Mouse (Mus musculus) hindbrain, embryonic 11.5 days (tissue): ENCODE measurements around the gene Prune1. TPM values are rescaled to one million over a fixed set of nuclear protein-coding genes. Genes with fewer than 3 reads are reported as not detected.

Experiments
- ATAC-seq: fragments of 200-750 bp; cut with Nextera tagmentation; 2 replicates; pipeline ENCODE4 v1.8.0; 2017; ENCODE audit warnings: mild to moderate bottlenecking, moderate TSS enrichment, moderate library complexity; ENCODE audit not compliant: low FRiP score
- DNase-seq: peaks from one replicate; pipeline ENCODE4 v3.0.0-alpha.2; 2015; ENCODE audit warnings: low spot score
- H3K27ac ChIP-seq: fragments of 300-500 bp; sonication (generic); 2 replicates; pipeline ENCODE4 v1.5.1; 2014; ENCODE audit warnings: mild to moderate bottlenecking, low read depth, low read length
- H3K27me3 ChIP-seq: fragments of 300-500 bp; sonication (generic); 2 replicates; pipeline ENCODE4 v1.6.1; 2014; ENCODE audit warnings: mild to moderate bottlenecking, low read length, moderate library complexity, mixed read lengths; ENCODE audit not compliant: control insufficient read depth, insufficient read depth
- H3K36me3 ChIP-seq: fragments of 300-500 bp; sonication (generic); 2 replicates; pipeline ENCODE4 v1.6.1; 2014; ENCODE audit warnings: mild to moderate bottlenecking, low read length, moderate library complexity, mixed read lengths; ENCODE audit not compliant: control insufficient read depth, insufficient read depth
- H3K4me1 ChIP-seq: fragments of 300-500 bp; sonication (generic); replicated peaks from 2 replicates; pipeline ENCODE4 v1.6.1; 2014; ENCODE audit warnings: low read length, mixed read lengths; ENCODE audit not compliant: control insufficient read depth, insufficient read depth
- H3K4me2 ChIP-seq: fragments of 300-500 bp; sonication (generic); replicated peaks from 2 replicates; pipeline ENCODE4 v1.6.1; 2014; ENCODE audit warnings: mild to moderate bottlenecking, low read depth, low read length
- H3K4me3 ChIP-seq: fragments of 300-500 bp; sonication (generic); 2 replicates; pipeline ENCODE4 v1.5.1; 2014; ENCODE audit warnings: low read depth, low read length
- H3K9ac ChIP-seq: fragments of 300-500 bp; sonication (generic); 2 replicates; pipeline ENCODE4 v1.6.1; 2014; ENCODE audit warnings: low read depth, low read length
- H3K9me3 ChIP-seq: fragments of 300-500 bp; sonication (generic); 2 replicates; pipeline ENCODE4 v1.6.1; 2016; ENCODE audit warnings: low read length; ENCODE audit not compliant: control insufficient read depth
- WGBS: fragments of 180-500 bp; shearing (Covaris S2); extraction: QIAGEN DNeasy Blood & Tissue Kit; methylation state at CpG from one replicate; pipeline ENCODE4 v1.1.7; 2014; 5-methylcytosine and 5-hydroxymethylcytosine counted together
- polyA plus RNA-seq: library from polyadenylated mRNA; unstranded; fragments of >200 nt; fragmentation: Nextera tagmentation; extraction: Ambion mirVana; gene quantifications from 2 replicates; pipeline ENCODE4 v1.2.1, GENCODE M21; 2014

Gene Prune1
- polyA plus RNA-seq, 1 experiment from 2014 or later = 31.3 TPM

GRCm38 (mm10) chr3:95264724-95265123, 17.2 kb downstream of the Prune1 start:
- WGBS = 90% methylated on average over 1 of the region's 1 CpGs
- Histone ChIP-seq H3K9ac (no peak overlapping the region), H3K4me2 (no peak overlapping the region), H3K4me3 (no peak overlapping the region), H3K36me3 (peaks cover 6% of the 10 kb centered on the region; the same call in 1 of the 2 replicates), H3K27ac (no peak overlapping the region), H3K9me3 (no peaks in the 10 kb centered on the region), H3K4me1 (no peaks in the 10 kb centered on the region), H3K27me3 (no peaks in the 10 kb centered on the region)
- DNase-seq (no peak), ATAC-seq (no peak)

- H3K9ac ChIP-seq = no peak overlapping the region
- H3K4me3 ChIP-seq = no peak overlapping the region
- H3K27me3 ChIP-seq = no peaks in the 10 kb centered on the region
- 47% methylated on average over 11 of the region's 11 CpGs for WGBS
- H3K9me3 ChIP-seq = no peaks in the 10 kb centered on the region
- no peak overlapping the region for H3K4me2 ChIP-seq
- H3K27ac ChIP-seq = no peak overlapping the region
- ATAC-seq (no peak), DNase-seq (peak; percentile 66)
- H3K4me1 ChIP-seq = no peaks in the 10 kb centered on the region
- peaks cover 6% of the 10 kb centered on the region; the same call in 1 of the 2 replicates for H3K36me3 ChIP-seq
Measured at GRCm38 (mm10) chr3:95263089-95263739, 18.7 kb downstream of the Prune1 start.

GRCm38 (mm10) chr3:95261975-95262374, 19.9 kb downstream of the Prune1 start:
- Histone ChIP-seq H3K27me3 (no peaks in the 10 kb centered on the region), H3K4me2 (no peak overlapping the region), H3K9ac (no peak overlapping the region), H3K36me3 (peaks cover 5% of the 10 kb centered on the region; the same call in 1 of the 2 replicates), H3K4me3 (no peak overlapping the region), H3K27ac (no peak overlapping the region), H3K9me3 (no peaks in the 10 kb centered on the region), H3K4me1 (no peaks in the 10 kb centered on the region)
- no peak for ATAC-seq
- 88% methylated on average over 4 of the region's 4 CpGs for WGBS
- no peak for DNase-seq

GRCm38 (mm10) chr3:95256931-95257330, 24.9 kb downstream of the Prune1 start:
- no peak overlapping the region for H3K9ac ChIP-seq
- 83% methylated on average over 5 of the region's 5 CpGs for WGBS
- ATAC-seq (no peak), DNase-seq (no peak)
- no peaks in the 10 kb centered on the region for H3K9me3 ChIP-seq
- H3K4me2 ChIP-seq = no peak overlapping the region
- no peaks in the 10 kb centered on the region for H3K27me3 ChIP-seq
- 0 out of 2 replicates have a peak, but pooled peaks cover 2% of the 10 kb centered on the region for H3K36me3 ChIP-seq
- no peak overlapping the region for H3K27ac ChIP-seq
- H3K4me1 ChIP-seq = no peaks in the 10 kb centered on the region
- no peak overlapping the region for H3K4me3 ChIP-seq

GRCm38 (mm10) chr3:95250783-95251424, 31.0 kb downstream of the Prune1 start, which contains the start of gene Bnipl:
Gene Bnipl (minus strand): TSS chr3:95251193.
- WGBS = 60% methylated on average over 7 of the region's 7 CpGs

GRCm38 (mm10) chr3:95250361-95250760, 31.5 kb downstream of the Prune1 start:
- Histone ChIP-seq H3K27ac (no peak overlapping the region), H3K4me1 (no peaks in the 10 kb centered on the region), H3K4me3 (no peak overlapping the region), H3K36me3 (0 out of 2 replicates have a peak, but pooled peaks cover 2% of the 10 kb centered on the region), H3K9me3 (no peaks in the 10 kb centered on the region), H3K4me2 (no peak overlapping the region), H3K9ac (no peak overlapping the region), H3K27me3 (no peaks in the 10 kb centered on the region)
- DNase-seq = no peak
- ATAC-seq = no peak
- 80% methylated on average over 5 of the region's 5 CpGs for WGBS

More at GRCm38 (mm10) chr3:95250783-95251424, 31.0 kb downstream of the Prune1 start, which contains the start of gene Bnipl:
- Histone ChIP-seq H3K9me3 (no peaks in the 10 kb centered on the region), H3K27ac (no peak within 1 kb of the TSS), H3K4me3 (no peak within 1 kb of the TSS), H3K27me3 (no peaks in the 10 kb centered on the region), H3K4me1 (no peaks in the 10 kb centered on the region), H3K36me3 (0 out of 2 replicates have a peak, but pooled peaks cover 2% of the 10 kb centered on the region), H3K4me2 (no peak within 1 kb of the TSS), H3K9ac (no peak within 1 kb of the TSS)
- no peak for ATAC-seq
- no peak for DNase-seq

- Histone ChIP-seq H3K27me3 (no peaks in the 10 kb centered on the region), H3K4me2 (no peak overlapping the region), H3K36me3 (no peaks in the 10 kb centered on the region), H3K27ac (no peak overlapping the region), H3K9ac (no peak overlapping the region), H3K4me3 (no peak overlapping the region), H3K9me3 (no peaks in the 10 kb centered on the region), H3K4me1 (no peaks in the 10 kb centered on the region)
- 67% methylated on average over 1 of the region's 1 CpGs for WGBS
- no peak for ATAC-seq
- DNase-seq = no peak
Measured at GRCm38 (mm10) chr3:95247660-95248336, 34.1 kb downstream of the Prune1 start.

- no peak overlapping the region for H3K4me2 ChIP-seq
- no peaks in the 10 kb centered on the region for H3K36me3 ChIP-seq
- 85% methylated on average over 5 of the region's 5 CpGs for WGBS
- H3K27ac ChIP-seq = no peak overlapping the region
- H3K9me3 ChIP-seq = no peaks in the 10 kb centered on the region
- H3K9ac ChIP-seq = no peak overlapping the region
- no peak for ATAC-seq
- no peak overlapping the region for H3K4me3 ChIP-seq
- H3K4me1 ChIP-seq = no peaks in the 10 kb centered on the region
- H3K27me3 ChIP-seq = no peaks in the 10 kb centered on the region
- DNase-seq = no peak
Measured at GRCm38 (mm10) chr3:95246465-95247231, 35.2 kb downstream of the Prune1 start.
